In genomic region chr4:55343287-55343686, GRCm38 (mm10) we compare ENCODE assay signal across 21 mouse cellular contexts. TPM values are rescaled to one million over a fixed set of nuclear protein-coding genes. Genes with fewer than 3 reads are reported as not detected.
A peak's percentile ranks its signal among the peaks of the same experiment; 100 is the strongest.
DNase-seq lines count a peak whose midpoint lies in the region; ATAC-seq and TF ChIP-seq lines count a peak whose summit lies in the region.
"Had no signal": no experiment of that assay in that cellular context is flagged by ENCODE, and none has a peak within 500 bp of the region (broad histone marks: within the 10 kb centered on the region; RNA-seq: fewer than 3 reads in every experiment).

No protein-coding gene starts in this region.

- TF ChIP-seq POLR2A in spleen, adult 2 months (IDR thresholded peaks at IDR 0.05; ENCODE audit: low read depth, low read length): no peak

- peak; percentile 12 to 23 for DNase-seq in spleen, adult 2 months (ENCODE audit: low read depth in 1 of 2, low spot score in 2 of 2)
- DNase-seq in spleen, adult 18-20 months: no peak
- peak; percentile 25 for DNase-seq in Muller cell, postnatal 12 days (ENCODE audit: inconsistent ontology term)
- DNase-seq in naive thymus-derived CD4-positive, alpha-beta T cell, adult 2 months (ENCODE audit: low read depth): peak; percentile 79
- peak; percentile 32 to 48 for DNase-seq in thymus, postnatal 36 days
- DNase-seq in embryo, embryonic 11 days: no peak
- no peak for DNase-seq in kidney, adult 18-20 months
- DNase-seq: adrenal gland, adult 8-10 months; cerebellum, adult 18-20 months; heart, adult 2 months; heart, postnatal 14 days; kidney, adult 8-10 months; lung, embryonic 14.5 days had no signal

- TF ChIP-seq CTCF in spleen, adult 2 months (IDR thresholded peaks at IDR 0.05; ENCODE audit: extremely low read depth, insufficient read depth, insufficient read length, insufficient replicate concordance): no peak

- no peak for ATAC-seq in monocyte, adult 5-6 weeks (replicated peaks; ENCODE audit: insufficient number of reproducible peaks, low FRiP score, low TSS enrichment, poor library complexity, severe bottlenecking)
- ATAC-seq: midbrain, embryonic 15.5 days had no signal

- H3K36me3 ChIP-seq in spleen, adult 2 months (ENCODE audit: control insufficient read depth, insufficient read depth, low read length): no peaks in the 10 kb centered on the region
- H3K36me3 ChIP-seq: embryonic facial prominence, embryonic 15.5 days; forebrain, embryonic 12.5 days; hindbrain, embryonic 15.5 days; limb, embryonic 13.5 days; midbrain, embryonic 15.5 days; neural tube, embryonic 12.5 days had no signal

- H3K4me3 ChIP-seq in spleen, adult 2 months (ENCODE audit: extremely low read depth, insufficient read depth, insufficient read length): no peak overlapping the region
- H3K4me3 ChIP-seq: embryonic facial prominence, embryonic 15.5 days; forebrain, embryonic 12.5 days; heart, adult 2 months; hindbrain, embryonic 15.5 days; limb, embryonic 13.5 days; midbrain, embryonic 15.5 days; neural tube, embryonic 12.5 days had no signal

- peaks cover 14% of the 10 kb centered on the region; the same call in 1 of the 2 replicates for H3K4me1 ChIP-seq in spleen, adult 2 months (ENCODE audit: control insufficient read depth, insufficient read depth, insufficient read length)
- H3K4me1 ChIP-seq: embryonic facial prominence, embryonic 15.5 days; forebrain, embryonic 12.5 days; hindbrain, embryonic 15.5 days; limb, embryonic 13.5 days; neural tube, embryonic 12.5 days had no signal

- no peaks in the 10 kb centered on the region for H3K27me3 ChIP-seq in spleen, adult 2 months (ENCODE audit: control insufficient read depth, insufficient read depth, low read length)
- H3K27me3 ChIP-seq: embryonic facial prominence, embryonic 15.5 days; forebrain, embryonic 12.5 days; hindbrain, embryonic 15.5 days; limb, embryonic 13.5 days; midbrain, embryonic 15.5 days; neural tube, embryonic 12.5 days had no signal

- WGBS in spleen, adult 2 months: 18% methylated on average over 3 of the region's 3 CpGs

- H3K27ac ChIP-seq in spleen, adult 2 months (ENCODE audit: insufficient read depth, low read length): peak overlapping the region; percentile 65
- H3K27ac ChIP-seq: embryonic facial prominence, embryonic 15.5 days; forebrain, embryonic 12.5 days; heart, adult 2 months; hindbrain, embryonic 15.5 days; limb, embryonic 13.5 days; macrophage; midbrain, embryonic 15.5 days; neural tube, embryonic 12.5 days had no signal

RNA-seq across cellular contexts. Expression of gene Rad23b, which starts 6.6 kb away (rescaled TPM):
- polyA plus RNA-seq in spleen, adult 2 months (2012; rRNA removed): 119 and 243 TPM in 2 replicates
- 78.7 to 109 TPM (median 79.7 TPM) in 3 replicates for total RNA-seq in monocyte, adult 5-6 weeks (2017)

Comparison
In these comparisons a context has a peak if more than half of its experiments do, and no peak if none do; other contexts are left out.
1. DNase-seq: peak in spleen, adult 2 months (2 of 2), Muller cell, postnatal 12 days (single experiment), naive thymus-derived CD4-positive, alpha-beta T cell, adult 2 months (single experiment) and thymus, postnatal 36 days (2 of 2); none in spleen, adult 18-20 months (0 of 2), embryo, embryonic 11 days (single experiment) and kidney, adult 18-20 months (single experiment).